Mouse (Mus musculus): ENCODE data around the gene Gstm5. TPM values are rescaled to one million over a fixed set of nuclear protein-coding genes. Genes with fewer than 3 reads are reported as not detected.

Gene Gstm5
- polyA plus RNA-seq, 3 experiments from 2014 or later: 1.4 TPM; not detected in 2

DNA sequence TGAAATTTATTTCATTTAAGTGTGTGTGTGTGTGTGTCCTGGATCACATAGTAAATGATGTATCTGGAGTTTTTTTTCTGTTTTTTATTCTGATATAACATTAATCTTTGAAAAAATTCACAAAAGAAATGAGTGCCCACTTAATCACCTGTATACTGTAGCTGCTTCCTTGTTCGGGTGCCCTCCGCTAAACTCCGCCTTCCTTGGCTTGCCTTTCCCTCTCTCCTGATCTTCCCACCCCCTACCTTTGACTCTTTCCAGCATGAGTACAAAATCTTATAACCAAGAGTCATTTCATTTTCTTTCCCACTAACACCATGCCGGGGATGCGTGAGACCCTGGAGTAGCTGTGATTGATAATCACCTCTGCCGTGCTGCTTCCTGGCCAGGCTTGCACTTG, 36.5 kb downstream of the Gstm5 start:
- no peak for ATAC-seq

DNA sequence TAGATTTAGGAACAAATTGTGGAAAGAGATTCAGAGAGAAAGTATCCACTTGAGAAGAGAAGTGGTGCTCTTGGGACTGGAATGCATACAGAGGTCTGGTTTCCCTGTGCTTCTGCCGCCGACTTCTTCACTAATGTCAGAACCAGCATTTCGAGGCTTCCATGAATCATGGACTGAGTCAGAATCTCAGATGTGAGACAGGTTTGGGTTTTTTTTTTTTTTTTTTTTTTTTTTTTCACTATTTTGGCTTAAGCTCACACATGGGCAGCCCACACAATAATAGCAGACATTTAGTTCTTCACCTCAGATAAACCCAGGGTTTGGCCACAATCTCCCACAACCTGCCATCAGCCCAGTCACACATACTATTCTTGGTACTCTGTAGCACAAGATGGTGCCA, 39.6 kb downstream of the Gstm5 start:
- ATAC-seq: no peak

DNA sequence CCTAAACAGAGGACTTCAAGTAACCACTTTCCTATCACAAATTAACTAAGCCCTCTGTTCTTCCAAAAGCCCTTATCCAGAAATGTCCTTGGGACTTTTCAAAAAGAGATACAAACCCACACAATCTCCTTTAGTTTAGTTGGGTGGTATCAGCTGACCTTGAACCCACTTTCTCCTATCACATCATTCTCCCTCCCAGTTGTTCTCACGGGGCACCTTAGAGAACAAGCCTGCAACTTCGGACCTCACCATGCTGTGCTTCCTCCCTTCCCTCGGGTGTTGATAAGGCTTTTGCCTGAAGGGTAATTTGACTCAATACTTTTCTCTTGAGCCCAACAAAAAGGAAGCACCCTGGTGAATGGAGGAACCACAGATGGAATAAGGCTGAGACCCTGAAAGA, 40.3 kb downstream of the Gstm5 start:
- no peak for ATAC-seq

DNA sequence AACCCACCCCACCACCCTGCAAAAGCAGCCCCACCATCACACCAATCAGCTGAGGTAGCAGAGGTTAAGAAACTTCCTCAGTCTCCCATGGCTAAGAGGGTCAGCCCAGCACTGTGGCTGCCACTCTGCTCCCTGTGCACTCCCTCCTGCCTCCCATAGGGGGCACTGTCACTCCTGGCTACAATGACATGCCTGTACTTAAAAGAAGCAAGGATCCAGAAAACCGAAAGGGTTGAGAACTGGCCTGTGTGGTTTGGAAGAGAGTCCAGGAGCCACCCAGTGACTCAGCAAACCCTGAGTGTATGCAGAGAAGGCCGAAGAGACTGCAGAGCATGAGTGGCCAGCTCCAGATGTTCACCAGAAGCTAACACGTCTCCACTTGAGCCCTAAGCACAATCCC, 43.8 kb downstream of the Gstm5 start:
- no peak for ATAC-seq

DNA sequence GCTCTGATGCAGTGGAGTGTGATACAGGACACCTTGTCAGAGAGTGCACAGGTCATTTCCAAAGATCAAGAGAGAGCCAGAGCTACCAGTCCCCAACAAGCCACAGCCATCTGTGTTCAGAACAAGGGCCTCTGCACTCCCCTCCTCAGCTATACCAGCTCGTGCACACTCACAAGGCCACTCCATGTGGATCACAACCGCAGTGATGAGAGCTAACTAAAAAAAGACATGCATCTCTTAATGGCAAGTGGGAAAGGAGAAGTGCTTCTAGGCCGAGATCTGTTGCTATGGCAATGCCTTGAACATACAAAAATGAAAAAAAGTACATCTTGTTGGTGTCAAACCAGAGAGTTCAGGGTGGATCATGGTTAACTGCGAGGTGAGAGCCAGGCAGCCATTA, 44.2 kb downstream of the Gstm5 start:
- no peak for ATAC-seq

DNA sequence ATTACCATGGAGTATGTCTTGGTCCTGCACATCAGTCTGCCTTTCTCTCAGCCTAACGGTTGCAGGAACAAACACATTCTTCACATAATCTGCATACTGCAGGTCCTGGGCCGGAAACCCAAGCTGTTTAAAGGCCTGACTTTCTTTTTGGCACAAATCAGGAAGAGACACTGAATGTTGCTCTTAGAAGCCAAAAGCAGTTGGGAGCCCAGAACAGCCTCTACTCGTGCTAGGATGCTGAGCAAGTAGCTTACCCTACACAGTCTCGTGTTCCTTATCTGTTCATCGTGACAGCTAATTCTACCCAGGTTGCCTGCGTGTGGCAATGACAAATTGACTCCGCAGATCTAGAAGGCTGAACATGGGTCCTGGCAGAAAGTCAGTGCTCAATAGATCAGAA, 44.9 kb downstream of the Gstm5 start:
- no peak for ATAC-seq

DNA sequence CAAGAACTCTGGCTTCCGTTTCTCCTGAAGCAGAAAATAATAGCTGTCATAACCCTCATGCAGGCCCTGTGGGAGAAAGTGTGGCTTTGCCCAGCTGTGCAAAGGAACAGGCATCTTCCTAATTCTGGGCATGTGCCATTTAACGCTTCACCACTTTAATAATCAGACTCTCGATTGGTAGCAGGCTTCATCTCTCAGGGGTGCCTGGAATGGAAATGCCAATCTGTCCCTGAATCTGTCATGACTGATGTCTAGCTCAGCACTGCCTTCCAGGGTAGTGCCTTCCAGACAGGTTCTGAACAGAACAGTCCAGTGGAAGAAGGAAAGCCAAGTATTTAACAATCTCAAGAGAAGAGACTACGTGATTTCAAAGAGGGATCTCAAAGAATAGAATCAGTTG, 45.6 kb downstream of the Gstm5 start:
- no peak for ATAC-seq

DNA sequence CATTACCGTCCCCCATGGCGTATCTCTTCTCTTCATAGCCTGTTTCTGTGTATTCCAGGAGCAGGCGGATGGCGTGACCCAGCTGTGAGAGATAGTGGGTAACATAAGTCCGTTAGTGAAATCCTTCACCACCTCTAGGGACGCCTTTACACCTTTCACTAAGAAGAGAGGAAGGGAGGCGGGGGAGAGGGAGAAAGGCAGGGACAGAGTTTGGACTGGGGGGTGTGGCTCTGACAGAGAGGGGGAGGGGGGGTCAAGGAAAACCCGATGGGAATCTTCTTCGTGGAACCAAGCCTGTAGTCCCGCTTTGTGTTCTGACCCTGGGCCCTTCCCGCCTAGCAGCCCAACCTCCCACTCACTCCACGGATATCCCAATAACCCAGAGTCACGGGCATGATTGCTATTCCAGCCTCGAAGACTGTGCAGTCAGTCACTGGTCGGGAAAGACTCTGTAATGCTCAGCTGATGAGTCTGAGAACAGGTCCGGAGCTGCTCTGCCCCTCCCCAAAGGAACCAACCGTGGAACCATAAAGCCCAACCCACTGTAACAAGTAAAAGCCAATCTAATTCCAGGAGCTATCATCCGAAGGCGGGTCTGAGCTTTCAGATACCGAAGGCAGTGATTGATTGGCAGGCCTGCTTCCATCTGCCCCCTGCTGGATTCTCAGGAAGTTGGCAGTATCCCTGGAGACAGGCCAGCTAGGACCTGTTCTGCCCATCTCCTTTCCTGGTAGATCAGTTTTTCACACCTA, 47.8 kb downstream of the Gstm5 start, which contains the start of gene Gstm6:
Gene Gstm6, minus strand, starts transcription at position 511 of the 752 bp plus-strand sequence.
- ATAC-seq: no peak

DNA sequence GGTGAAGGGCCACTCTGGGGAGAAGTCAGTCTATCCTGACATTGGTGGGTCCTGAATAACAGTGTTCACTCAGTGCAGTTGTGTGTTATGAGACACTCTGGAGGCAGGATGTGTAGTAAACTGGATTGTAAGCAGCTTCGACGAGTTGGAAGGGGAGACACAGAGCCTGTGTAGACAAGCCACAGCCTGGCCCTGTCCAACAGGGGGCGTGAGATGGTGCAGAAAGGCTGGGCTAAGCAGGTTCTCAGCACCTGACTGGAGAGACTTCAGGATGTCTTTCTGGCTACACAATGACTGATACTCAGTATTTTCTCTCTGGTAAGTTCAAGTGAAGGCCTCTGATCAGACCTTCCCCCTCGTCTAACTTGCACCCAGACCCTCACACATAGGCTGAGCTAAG, 50.1 kb downstream of the Gstm5 start:
- ATAC-seq: no peak

Other genes with a start within 250 kb of the Gstm5 start
- 10 to 100 TPM; 17.5 to 22.8 (median 19.6) TPM for gene Ahcyl1, start 199.3 kb upstream of the Gstm5 start, polyA plus RNA-seq (2017; shearing (Covaris generic))
- 10 to 100 TPM; 15.5 to 53.7 (median 20.5) TPM for gene Csf1, start 135.4 kb upstream of the Gstm5 start, polyA plus RNA-seq (2017; shearing (Covaris generic))
- gene Eps8l3, start 18.6 kb upstream of the Gstm5 start, polyA plus RNA-seq (2017; shearing (Covaris generic)): not detected
- 1 to 10 TPM in 1 of 3 experiments, not detected in 2; 1.5 TPM for gene Gstm7, start 36.0 kb downstream of the Gstm5 start, polyA plus RNA-seq (2017; shearing (Covaris generic))
- not detected for gene Gstm6, start 47.9 kb downstream of the Gstm5 start, polyA plus RNA-seq (2017; shearing (Covaris generic))
- gene Gstm3, start 73.5 kb downstream of the Gstm5 start, polyA plus RNA-seq (2017; shearing (Covaris generic)): not detected
- not detected for gene Gstm2, start 90.6 kb downstream of the Gstm5 start, polyA plus RNA-seq (2017; shearing (Covaris generic))
- 1 to 10 TPM; 1.1 to 2.7 (median 1.4) TPM for gene Gstm1, start 122.2 kb downstream of the Gstm5 start, polyA plus RNA-seq (2017; shearing (Covaris generic))
- 1 to 10 TPM; 3.1 to 5.5 (median 5.0) TPM for gene Gstm4, start 149.1 kb downstream of the Gstm5 start, polyA plus RNA-seq (2017; shearing (Covaris generic))
- 10 to 100 TPM; 15.6 to 26.4 (median 18.1) TPM for gene Ampd2, start 190.8 kb downstream of the Gstm5 start, polyA plus RNA-seq (2017; shearing (Covaris generic))
- gene Gnat2, start 197.0 kb downstream of the Gstm5 start, polyA plus RNA-seq (2017; shearing (Covaris generic)): not detected